Mouse (Mus musculus) spleen, adult 2 months (tissue): ENCODE measurements at regions not wholly inside any gene's neighbourhood (a gene's known extent, or its start where the extent isn't known, plus 50 kb on each side); places are given as distances from the start of the nearest gene placed in this dataset.

ENCODE experiments used
- DNase-seq, 2 experiments: peaks; one replicate each; pipeline versions ENCODE4 v3.0.0 to v3.0.0-alpha.2; 2012 to 2021; ENCODE audit warnings: low spot score in 2 of 2, low read depth in 1 of 2
- H3K27ac ChIP-seq: fragments of 200-500 bp; 2 replicates; pipeline ENCODE4 v1.5.1; 2012; ENCODE audit warnings: low read length, inconsistent platforms; ENCODE audit not compliant: insufficient read depth
- H3K27me3 ChIP-seq: fragments of 200-500 bp; 2 replicates; pipeline ENCODE4 v1.6.1; 2012; ENCODE audit warnings: mild to moderate bottlenecking, moderate library complexity, low read length, inconsistent platforms; ENCODE audit not compliant: control insufficient read depth, insufficient read depth
- H3K36me3 ChIP-seq: fragments of 200-500 bp; 2 replicates; pipeline ENCODE4 v1.6.1; 2012; ENCODE audit warnings: mild to moderate bottlenecking, low read length, inconsistent platforms; ENCODE audit not compliant: control insufficient read depth, insufficient read depth
- H3K4me1 ChIP-seq: fragments of 200-500 bp; 2 replicates; pipeline ENCODE4 v1.6.1; 2011; ENCODE audit warnings: inconsistent platforms; ENCODE audit not compliant: control insufficient read depth, insufficient read depth, insufficient read length
- H3K4me3 ChIP-seq: fragments of 200-500 bp; 2 replicates; pipeline ENCODE4 v1.5.1; 2011; ENCODE audit warnings: mild to moderate bottlenecking, inconsistent platforms; ENCODE audit not compliant: insufficient read depth, insufficient read length; ENCODE audit errors: extremely low read depth
- CTCF ChIP-seq: fragments of 200-500 bp; IDR thresholded peaks from 2 replicates; pipeline ENCODE4 v1.5.1; 2011; ENCODE audit warnings: mild to moderate bottlenecking, inconsistent platforms; ENCODE audit not compliant: insufficient read depth, insufficient read length, insufficient replicate concordance; ENCODE audit errors: extremely low read depth
- POLR2A ChIP-seq: fragments of 200-500 bp; IDR thresholded peaks from 2 replicates; pipeline ENCODE4 v1.6.1; 2011; ENCODE audit warnings: low read depth, low read length, inconsistent platforms
- WGBS: fragments of 180-500 bp; shearing (Covaris S2); methylation state at CpG from one replicate; pipeline ENCODE4 v1.1.7; 2018; 5-methylcytosine and 5-hydroxymethylcytosine counted together

DNA sequence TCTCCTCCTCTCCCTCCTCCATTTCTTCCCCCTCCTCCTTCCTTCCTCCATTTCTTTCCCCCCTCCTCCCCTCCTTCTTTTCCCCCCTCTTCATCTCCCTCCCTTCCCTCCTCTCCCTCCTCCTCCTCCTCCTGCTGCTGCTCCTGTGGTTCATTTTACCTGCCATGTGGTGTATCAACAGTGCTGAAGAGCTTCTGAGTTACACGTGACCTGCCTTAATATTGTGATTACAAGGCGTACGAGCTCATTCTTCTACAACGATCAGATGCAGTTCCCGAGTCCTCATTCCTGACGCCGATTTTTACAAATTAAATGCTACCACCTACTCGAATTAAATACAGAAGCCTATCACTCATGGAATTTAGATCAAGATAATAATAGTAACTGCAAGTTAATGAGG, 113.6 kb downstream of the Gm9817 start:
- no peak for TF ChIP-seq POLR2A
- TF ChIP-seq CTCF: no peak
- whole genome bisulfite sequencing: 85% methylated on average over 8 of the region's 8 CpGs
- no peaks in the 10 kb centered on the region for H3K36me3 ChIP-seq
- H3K4me3 ChIP-seq: no peak overlapping the region
- no peaks in the 10 kb centered on the region for H3K4me1 ChIP-seq
- no peaks in the 10 kb centered on the region for H3K27me3 ChIP-seq
- DNase-seq: no peak
- H3K27ac ChIP-seq: no peak overlapping the region

DNA sequence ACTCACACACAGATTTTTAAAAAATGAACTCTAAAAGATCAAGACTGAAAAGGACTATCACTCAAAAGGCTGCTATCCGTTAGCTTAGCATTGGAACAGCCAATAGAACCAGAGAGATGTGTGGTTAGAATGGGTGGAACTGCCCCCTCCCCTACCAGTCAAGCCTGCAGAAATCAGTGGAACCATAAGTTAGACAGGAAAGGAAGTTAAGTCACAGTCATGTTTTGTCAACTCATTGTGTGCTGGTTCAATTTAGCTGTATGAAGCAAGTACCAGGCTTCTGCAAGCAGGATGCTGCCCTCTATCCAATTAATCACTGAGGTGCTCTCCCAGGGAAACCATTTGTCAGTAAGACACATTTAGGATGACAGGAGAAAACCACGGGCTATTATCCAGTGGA, 117.1 kb downstream of the Gm9817 start:
- TF ChIP-seq POLR2A (no peak), CTCF (no peak)
- 37% methylated on average over 2 of the region's 2 CpGs for WGBS

DNA sequence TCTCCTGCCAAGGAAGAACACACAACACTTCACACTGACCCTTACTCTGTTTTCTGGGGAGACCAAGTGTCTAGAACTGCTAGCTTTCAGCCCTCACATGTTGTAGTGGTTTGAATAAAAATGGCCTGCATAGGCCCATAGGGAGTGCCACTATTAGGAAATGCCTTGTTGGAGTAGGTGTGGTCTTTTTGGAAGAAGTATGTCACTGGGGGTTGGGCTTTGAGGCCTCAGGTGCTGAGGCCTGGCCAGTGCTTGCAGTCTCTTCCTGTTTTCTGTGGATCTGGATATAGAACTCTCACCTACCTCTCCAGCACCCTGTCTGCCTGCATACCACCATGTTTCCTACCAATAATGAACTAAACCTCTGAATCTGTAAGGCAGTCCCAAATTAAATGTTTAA, 117.9 kb downstream of the Gm9817 start:
- TF ChIP-seq POLR2A: no peak
- TF ChIP-seq CTCF: no peak
- Histone ChIP-seq H3K36me3 (no peaks in the 10 kb centered on the region), H3K4me1 (no peaks in the 10 kb centered on the region), H3K27ac (no peak overlapping the region), H3K27me3 (no peaks in the 10 kb centered on the region), H3K4me3 (no peak overlapping the region)
- no peak for DNase-seq

More for the DNA sequence above, 117.1 kb downstream of the Gm9817 start:
- no peaks in the 10 kb centered on the region for H3K36me3 ChIP-seq
- no peaks in the 10 kb centered on the region for H3K27me3 ChIP-seq
- H3K27ac ChIP-seq: no peak overlapping the region
- no peak overlapping the region for H3K4me3 ChIP-seq
- no peaks in the 10 kb centered on the region for H3K4me1 ChIP-seq
- no peak for DNase-seq

DNA sequence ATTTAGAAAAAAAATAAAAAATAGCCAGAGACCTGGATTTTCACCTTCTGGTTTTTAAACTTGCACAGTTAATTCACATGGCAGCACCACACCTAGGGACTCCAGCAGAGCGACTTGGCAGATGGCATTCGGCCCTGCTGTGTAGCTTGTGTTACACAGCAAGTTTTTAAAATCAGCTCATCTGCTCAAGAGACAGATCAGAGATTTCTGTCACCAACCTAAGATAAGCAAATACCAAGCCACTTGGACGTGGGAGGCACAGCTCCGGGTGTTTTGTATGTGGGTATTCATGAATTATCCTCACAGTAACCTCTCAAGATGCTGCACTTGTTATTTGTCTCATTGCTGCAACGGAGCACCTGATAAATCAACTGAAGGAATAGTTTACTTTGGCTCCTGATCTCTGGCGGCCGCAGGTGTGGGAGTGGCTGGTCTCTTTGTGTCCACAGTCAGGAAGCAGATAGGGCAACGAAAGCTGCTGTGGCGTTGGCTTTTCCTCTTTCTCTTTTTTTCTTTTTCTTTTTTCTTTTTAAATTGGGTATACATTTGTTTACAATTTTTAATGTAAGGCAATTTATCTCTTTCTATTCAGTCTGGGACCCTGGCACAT, 122.1 kb downstream of the Gm9817 start:
- 58% methylated on average over 9 of the region's 9 CpGs for WGBS
- no peaks in the 10 kb centered on the region for H3K27me3 ChIP-seq

DNA sequence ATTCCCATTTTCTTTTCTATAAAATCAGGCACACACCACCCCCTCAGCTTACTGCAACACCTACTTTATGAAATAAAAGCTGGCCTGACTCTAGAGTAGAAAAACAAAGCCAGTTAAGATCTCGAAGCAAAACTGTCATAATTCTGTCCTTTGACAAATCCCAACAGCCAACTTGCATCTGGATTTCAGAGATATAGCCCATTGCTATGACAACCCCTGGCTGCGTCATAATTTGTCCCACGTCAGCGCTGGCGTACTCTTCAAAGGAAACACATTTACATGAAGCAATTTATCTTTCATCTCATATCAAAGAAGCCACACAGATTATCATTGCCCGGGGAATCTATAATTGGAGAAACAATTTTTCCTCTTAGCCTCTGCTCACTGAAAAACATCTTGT, 126.4 kb downstream of the Gm9817 start:
- no peak for TF ChIP-seq POLR2A
- TF ChIP-seq CTCF: no peak

More for the DNA sequence above, 122.1 kb downstream of the Gm9817 start:
- Histone ChIP-seq H3K36me3 (no peaks in the 10 kb centered on the region), H3K4me3 (no peak overlapping the region), H3K27ac (no peak overlapping the region), H3K4me1 (no peaks in the 10 kb centered on the region)
- DNase-seq: no peak
- no peak for TF ChIP-seq POLR2A
- no peak for TF ChIP-seq CTCF

DNA sequence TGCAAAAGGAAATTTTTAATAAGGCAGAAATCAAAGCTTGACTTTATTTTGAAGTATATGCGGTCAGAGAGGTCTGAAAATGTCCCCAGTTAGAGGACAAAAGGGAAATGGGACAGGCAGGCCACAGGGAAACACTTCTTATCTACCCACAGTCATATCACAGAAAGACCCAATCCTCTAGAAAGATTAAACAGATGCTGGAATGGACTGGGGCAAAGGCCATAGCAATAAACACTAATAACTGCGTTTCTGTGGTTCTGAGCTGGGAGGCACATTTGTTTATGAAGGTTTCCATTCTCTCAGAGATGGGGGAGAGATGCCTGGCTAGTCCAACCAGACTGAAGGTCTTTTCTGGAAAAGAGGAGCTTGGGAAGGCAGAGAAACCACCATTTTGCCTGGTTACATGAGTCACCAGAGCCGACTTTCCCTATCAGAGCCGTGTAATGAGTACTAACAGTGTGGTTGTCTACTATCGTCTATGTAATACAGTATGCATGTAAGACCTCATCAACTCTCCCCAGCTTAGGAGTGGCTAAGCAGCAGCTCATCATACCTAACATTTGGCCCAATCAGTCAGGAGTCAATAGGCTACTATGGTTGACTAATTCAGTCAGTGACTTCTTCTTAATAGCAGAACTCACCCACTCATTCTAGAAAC, 130.2 kb downstream of the Gm9817 start:
- Histone ChIP-seq H3K27me3 (no peaks in the 10 kb centered on the region), H3K4me3 (no peak overlapping the region), H3K4me1 (no peaks in the 10 kb centered on the region), H3K36me3 (no peaks in the 10 kb centered on the region), H3K27ac (no peak overlapping the region)
- no peak for TF ChIP-seq POLR2A
- TF ChIP-seq CTCF: no peak
- 93% methylated on average over 5 of the region's 5 CpGs for WGBS
- no peak for DNase-seq

More for the DNA sequence above, 126.4 kb downstream of the Gm9817 start:
- H3K4me1 ChIP-seq: no peaks in the 10 kb centered on the region
- no peak overlapping the region for H3K4me3 ChIP-seq
- no peak overlapping the region for H3K27ac ChIP-seq
- no peaks in the 10 kb centered on the region for H3K36me3 ChIP-seq
- H3K27me3 ChIP-seq: no peaks in the 10 kb centered on the region
- DNase-seq: no peak
- 63% methylated on average over 6 of the region's 6 CpGs for WGBS

DNA sequence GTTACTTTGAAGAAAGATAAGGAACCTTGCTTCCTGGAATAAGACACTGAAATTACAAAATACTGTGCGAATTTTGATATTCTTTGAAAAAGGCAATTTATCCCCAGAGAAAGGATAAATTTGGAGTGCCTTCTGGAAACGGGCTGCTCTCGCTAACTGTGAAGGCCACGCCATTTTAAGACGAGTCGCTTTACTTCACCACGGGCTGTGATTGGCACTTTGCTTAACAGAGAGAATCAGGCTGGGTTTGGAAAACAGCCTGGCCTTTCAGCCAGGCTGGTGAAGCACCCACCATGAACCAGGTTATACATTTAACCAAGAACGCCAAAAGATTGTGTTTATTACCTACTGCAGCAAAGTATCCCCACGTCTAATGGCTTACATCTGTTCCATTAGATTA, 132.7 kb downstream of the Gm9817 start:
- WGBS: 87% methylated on average over 9 of the region's 9 CpGs

More for the DNA sequence above, 132.7 kb downstream of the Gm9817 start:
- H3K4me1 ChIP-seq: no peaks in the 10 kb centered on the region
- DNase-seq: no peak
- H3K27ac ChIP-seq: no peak overlapping the region
- TF ChIP-seq CTCF (no peak), POLR2A (no peak)
- H3K36me3 ChIP-seq: no peaks in the 10 kb centered on the region
- no peaks in the 10 kb centered on the region for H3K27me3 ChIP-seq
- no peak overlapping the region for H3K4me3 ChIP-seq
